Mouse (Mus musculus) cerebellum, postnatal 25 days (tissue): ENCODE measurements around the gene Micall2.
A peak's percentile ranks its signal among the peaks of the same experiment; 100 is the strongest.
"Not testable (repeated sequence)": the region's sequence is repeated elsewhere in the genome, so short reads cannot be mapped to it uniquely, and the experiment has no call there.

Experiments used
- DNase-seq, 2 experiments: peaks; one replicate each; pipeline ENCODE4 v3.0.0; 2021; ENCODE audit warnings: mixed read lengths in 2 of 2

Micall2 gene

DNA sequence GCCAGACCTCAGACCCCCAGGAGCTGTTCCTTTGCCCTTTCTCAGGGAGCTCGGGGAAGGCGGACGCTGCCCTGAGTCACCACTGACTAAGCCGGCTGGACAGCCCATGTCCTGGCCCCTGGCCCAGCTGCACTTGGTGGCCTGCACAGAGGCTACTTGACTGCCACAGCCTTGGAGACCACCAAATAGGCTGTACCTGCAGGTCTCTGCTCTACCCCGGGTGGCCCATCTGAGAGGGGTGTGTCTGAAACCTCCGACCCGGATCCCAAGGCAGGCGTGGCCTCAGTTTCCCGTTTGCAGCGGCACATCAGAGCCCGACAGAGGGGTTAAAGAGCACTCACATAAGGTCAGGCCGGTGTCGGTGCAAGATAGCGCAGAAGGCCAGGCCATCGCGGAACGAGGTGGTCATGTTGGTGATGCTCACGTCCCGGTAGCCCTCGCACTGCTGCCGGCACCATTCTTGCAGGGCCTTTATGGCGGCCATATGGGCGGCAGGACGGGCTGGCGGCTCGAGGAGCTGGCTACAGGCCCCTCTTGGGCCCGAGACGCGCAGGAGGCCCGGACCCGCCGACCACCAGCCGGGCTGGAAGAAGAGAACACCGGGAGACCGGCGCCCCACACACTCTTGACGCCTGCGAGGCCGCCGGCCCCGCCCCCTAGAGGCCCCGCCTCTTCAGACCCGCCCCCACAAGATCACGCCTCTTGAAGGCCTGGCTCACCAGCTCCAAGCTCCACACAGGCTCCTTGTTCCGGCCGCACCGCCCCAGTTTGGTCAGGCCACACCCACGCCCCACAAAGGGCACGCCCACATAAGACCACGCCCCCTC is at the start of gene Micall2:
TSS of gene Micall2 (minus strand) at position 660 of the 827 bp plus-strand sequence.
- peak; percentile 70 to 86 for DNase-seq

DNA sequence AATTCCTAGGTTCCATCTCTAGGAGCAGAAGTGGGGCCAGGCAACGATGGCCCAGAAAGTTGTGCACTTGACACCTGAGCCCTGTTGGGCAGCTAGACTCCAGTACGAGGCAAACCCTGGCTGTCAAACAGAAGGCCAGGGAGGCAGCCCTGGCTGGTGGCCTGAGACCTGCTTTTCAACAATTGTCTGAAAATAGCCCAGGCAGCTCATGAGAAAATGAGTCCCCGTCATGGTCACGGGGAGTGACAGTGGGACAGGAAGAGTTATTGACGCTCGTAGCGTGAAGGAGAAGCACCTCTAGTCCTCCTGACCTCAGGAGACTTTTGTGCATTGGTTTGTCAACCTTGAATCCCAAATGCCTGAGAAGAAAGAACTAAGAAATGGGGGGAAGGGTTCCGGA is 45.3 kb upstream of the Micall2 start:
- DNase-seq: no peak

DNA sequence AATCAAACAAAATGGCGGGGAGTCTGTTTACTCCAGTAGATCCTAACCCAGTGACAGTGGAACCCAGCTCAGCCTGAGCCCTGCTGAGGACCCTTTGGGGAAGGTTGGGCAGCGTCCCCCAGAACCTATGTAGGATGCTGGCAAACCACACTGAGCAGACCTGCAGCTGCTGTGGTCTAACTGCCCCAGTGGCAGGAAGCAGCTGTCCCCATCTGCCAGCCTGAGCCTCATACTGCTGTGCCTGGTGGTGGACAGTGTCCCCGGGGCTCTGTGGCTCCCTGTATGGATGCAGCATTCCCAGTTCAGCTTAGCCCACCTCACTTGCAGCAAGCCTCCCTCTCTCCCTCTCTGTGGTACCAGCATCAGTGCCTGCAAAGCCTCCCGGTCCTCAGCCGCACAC is 40.8 kb upstream of the Micall2 start:
- DNase-seq: no peak

DNA sequence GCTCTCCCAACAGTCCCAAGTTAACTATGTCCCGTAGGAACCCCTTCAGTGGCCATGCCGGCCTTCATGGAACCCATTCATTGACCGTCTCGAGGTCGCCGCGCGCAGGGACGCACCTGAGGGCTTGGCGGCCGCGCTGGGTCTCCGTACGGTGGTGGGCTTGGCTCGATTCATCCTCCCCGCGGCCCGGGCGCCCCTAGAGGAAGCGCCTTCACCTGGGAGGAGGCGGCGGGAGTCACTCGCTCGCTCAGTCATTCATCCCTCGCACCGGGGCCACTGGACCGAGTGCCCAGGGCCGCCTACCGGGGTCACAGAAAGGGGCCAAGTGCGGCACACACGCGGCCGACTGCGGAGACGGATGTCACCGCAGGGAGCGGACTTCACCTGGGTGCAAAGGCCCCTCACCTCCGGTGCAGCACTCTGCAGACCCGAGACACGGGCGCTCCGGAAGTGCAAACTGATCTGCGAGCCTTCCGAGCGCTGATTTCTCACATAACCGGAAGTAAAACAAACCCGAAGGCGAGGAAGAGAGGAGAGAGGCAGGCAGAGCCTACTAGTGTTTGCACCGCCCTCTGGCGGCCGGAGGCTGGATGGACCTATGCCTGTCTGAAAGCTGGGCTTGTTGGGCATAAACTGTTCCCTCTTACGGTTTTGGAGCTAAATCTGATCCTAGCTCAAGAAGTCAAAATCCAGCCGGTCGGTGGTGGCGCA is 39.2 kb upstream of the Micall2 start, which contains the start of gene Ints1:
TSS of gene Ints1 (minus strand) at position 459 of the 711 bp plus-strand sequence.
- peak; percentile 96 to 99 for DNase-seq

DNA sequence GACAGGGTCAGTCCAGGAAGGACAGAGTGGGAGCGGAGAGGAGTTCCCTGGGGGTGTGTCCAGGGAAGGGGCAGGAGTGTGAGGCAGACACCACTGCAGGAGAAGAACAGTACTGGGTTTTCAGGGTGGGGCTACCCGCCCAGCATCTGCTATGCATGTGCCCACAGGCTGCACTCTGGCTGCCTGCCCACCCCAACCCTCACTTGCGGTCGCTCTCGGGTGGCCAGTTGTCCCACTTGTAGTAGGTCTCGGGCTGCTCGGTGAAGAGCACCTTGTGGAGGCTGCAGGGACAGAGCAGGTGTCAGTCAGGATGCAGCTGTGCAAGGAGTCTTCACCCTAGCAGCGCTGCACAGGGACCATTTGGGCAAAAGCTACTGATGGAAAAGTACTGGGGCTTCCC is 32.1 kb upstream of the Micall2 start:
- DNase-seq: peak in 1 of 2 experiments; percentile 6

DNA sequence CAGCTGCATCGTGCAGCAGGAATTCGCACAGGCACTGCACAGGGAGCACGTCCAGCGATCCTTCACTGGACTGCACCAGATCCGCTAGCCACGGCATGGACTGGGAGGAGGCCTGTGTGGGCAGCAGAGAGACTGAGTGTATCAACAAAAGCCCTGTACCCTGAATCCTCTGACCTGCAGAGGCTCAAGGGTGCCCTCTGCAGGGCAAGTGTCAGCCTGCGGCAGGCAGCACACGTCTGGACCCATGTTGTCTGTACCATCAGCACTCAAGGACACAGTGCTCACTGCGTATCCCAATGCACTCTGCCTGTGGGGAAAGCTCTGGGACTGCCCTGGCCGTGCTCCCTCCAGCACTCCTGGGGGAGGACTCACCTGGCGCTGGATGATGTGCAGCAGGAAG is 28.2 kb upstream of the Micall2 start:
- peak in 1 of 2 experiments; percentile 58 for DNase-seq

DNA sequence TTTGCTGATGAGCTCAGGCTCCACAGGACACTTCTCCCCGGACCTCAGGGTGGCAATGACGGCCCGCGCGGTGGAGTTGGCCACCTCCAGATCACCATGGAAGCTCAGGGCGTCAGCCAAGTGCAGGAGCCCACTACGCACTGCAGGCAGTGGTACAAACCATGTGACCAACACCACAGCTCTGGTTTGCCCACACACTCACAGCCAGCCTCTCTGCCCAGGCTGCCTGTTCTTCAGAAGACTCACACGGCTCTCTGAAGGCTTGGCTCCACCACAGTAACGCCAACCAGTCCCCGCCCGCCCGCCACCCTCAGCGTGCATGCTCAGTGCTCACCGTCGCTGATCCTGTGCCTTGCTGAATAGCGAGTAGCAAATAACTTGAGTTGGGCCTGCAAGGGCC is 22.0 kb upstream of the Micall2 start:
- no peak for DNase-seq

DNA sequence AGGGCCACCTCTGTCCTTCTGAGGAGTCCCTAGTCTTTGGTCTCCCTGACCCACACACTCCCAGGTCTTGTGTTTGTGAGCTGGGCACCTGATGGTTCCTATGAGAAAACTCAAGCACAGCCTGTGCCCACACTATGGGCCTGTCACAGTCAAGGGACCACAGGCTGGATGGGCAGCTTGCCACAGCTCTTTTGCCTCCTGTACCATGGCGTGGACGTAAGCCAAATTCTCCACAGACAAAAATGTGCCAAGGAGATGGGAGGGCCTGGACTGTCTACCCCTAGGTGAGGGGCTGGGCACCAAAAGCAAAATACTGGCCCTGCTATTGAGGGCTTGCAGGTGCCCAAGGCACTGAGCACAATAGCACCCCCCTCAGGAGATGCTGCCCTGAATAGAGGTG is 20.4 kb upstream of the Micall2 start:
- peak in 1 of 2 experiments; percentile 58 for DNase-seq

DNA sequence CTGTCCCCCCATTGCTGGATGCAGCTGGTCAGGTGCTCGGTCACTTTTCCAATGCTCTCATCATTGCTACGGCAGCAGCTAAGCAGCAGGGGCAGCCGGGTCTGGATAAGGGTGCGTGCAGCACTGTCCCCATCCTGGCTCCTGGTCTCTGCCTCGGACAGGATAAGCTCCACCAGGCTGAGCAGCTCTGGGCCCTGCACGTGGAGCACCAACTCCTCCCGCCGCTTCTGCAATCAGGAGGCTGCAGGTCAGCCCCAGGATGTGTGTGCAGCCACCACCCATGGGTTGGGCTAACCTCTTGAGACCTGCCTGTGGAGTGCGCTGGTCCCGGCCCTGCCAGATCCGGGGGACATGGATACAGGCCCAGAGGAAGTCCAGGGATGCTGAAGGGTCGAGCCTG is 20.0 kb upstream of the Micall2 start:
- no peak for DNase-seq

DNA sequence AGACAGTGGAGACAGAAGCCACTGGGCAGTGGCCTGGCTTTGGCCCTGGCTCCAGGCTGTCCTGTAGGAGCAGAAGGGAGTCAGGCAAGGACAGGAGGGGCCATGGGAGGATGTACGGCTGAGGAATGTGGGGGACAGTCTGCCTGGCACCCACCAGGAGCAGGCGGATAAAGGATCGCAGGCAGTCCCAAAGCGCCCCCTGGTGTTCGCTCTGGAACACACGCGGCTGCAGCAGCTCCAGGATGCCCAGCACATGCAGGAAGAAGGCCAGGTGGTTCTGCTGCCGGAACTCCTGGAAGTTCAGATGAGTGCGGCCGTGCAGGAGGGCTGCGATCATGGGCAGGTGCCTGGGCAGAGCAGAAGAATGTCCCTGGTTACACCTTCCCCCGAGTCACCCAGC is 18.6 kb upstream of the Micall2 start:
- DNase-seq: peak; percentile 74 to 82

DNA sequence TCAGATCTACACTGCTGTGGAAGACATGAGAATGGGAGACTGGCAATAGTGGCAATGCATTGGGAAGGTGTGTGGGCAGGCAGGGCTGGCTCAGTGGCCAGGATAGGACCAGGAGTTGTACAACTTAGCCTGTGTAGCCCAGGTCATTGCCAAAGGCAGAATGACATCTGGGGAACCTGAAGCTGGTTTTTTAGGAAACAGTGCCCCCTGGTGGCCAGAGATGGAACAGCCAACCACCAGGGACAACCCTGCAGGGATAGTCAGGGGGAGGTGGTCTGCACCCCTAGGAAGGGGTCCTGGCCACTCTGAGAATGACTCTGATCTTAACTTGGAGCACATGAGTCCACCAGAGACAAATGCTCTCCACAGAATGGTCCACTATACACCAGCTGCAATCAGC is 14.4 kb upstream of the Micall2 start:
- peak; percentile 76 to 81 for DNase-seq

DNA sequence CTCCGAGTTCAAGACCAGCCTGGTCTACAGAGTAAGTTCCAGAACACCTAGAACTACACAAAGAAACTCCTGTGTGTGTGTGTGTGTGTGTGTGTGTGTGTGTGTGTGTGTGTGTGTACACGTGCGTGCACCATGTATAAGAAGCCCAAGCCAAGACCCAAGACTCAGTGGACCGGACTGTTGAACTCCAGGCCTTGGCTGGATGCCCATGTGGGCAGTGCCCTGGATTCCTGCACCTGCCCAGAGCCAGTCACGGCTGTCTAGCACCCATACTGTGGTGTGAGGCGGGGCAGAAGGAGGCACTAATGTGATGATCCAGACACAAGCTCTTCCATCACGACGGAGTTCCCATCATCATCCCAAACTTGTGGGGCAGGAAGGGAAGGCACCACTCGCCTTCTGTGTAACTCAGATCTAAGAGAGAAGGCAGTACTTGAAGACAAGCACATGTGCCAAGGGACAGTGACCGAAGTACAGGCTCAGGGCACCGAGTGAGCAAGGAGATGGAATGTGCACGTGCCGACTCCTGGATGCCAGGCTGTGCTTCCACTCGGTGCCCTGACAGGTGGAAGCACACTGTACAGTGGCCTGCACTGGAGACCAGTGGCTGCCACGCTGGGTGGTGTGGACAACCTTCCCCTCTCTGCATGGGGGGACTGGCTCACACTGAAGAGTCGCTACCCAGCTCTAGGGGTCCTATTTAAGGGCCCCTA is 13.4 kb upstream of the Micall2 start:
- DNase-seq: peak in 1 of 2 experiments; percentile 63

DNA sequence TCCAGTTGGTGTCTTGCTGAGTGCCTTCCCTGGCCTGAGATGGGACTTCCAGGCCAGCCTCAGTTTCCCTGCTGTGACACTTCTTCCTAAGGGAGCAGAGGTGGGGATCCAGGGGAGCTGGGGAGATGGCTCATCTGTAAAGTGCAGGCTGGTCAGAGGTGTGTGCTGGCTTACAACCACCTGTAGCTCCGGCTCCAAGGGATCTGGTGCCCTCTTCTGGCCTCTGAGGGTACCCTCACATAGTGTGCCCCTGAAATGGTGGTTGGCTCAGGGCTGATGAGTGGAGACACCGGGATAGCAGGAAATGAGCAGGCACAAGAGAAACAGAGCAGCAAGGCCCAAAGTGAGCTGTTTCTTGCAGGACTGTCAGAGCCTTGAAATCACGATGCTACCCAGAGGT is 9.6 kb upstream of the Micall2 start:
- DNase-seq: peak; percentile 52 to 72

DNA sequence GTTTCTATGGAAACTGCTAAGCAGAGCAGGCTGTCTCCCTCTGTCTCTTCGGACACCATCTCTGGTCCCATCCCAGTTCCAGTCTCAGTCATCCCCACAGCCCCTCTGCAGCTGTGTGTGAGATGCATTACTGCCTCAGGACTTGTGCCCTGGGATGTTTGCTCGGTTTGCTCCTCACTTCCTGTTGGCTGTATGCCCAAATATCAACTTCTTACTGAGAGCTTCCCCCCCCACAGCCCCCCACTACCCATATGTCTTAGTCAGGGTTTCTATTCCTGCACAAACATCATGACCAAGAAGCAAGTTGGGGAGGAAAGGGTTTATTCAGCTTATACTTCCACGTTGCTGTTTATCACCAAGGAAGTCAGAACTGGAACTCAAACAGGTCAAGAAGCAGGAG is 6.5 kb upstream of the Micall2 start:
- not testable (repeated sequence) for DNase-seq

DNA sequence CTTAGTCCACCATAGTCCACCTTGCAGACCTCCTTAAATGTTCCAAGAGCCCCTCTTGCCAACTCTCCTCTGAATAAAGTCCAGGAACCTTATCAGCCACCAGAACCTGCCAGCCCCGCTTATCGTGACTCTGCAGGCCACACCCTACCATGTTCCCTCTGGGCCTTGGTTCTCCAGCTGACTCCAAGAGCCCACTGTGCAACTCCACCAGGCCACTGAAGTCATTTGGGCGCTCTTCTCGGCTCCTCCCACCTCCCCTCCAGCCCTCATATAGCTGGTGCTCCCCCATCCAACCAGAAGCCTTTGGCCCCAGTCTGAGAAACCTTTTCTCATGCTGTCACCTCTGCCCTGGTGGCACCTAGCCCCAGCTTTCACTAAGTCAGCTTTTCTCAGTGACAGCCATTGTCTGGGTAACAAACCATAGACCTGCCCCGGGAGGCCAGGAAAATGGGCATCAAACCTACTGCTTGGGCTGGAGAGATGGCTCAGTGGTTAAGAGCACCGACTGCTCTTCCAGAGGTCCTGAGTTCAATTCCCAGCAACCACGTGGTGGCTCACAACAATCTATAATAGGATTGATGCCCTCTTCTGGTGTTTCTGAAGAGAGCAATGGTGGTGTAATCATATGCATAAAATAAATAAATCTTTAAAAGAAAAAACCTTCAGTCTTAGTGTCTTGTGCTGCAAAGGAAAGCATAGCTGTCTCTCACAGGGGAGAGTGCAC is 2.6 kb upstream of the Micall2 start:
- DNase-seq: no peak

DNA sequence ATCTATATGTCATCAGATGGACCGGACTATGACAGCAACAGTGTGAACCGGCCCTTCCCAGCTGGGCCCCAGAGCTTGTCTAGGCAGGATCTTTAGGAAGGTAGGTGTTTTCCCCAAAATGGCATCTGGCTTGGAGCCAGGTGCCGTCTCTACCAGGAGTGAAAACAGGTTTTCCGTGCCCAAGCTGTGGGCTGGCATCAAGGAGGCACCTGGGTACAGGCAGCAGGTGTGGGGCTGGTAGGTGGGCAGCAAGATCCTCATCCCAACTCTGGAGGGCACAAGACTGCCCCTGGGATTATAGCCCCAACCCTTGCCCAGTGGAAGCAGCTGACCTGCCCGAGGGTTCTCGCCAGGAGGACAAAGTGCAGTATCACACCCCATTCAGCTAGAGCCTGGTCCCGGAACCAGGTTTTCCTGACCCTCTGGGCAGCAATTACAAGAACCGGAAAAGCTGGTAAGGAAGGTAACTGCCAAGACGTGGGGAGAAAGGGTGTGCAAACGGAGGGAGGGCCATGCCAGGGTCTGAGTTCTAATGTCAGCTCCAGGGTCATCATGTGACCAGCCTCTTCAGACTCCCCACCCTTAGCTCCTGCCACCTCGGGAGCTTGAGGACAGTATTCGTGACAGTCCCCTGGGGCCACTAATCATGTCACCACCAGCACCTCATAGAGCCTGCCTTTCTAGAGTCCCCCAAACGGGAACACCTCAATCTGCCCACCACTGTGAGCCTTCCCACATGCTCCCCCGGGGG is 1.9 kb upstream of the Micall2 start:
- DNase-seq: no peak

DNA sequence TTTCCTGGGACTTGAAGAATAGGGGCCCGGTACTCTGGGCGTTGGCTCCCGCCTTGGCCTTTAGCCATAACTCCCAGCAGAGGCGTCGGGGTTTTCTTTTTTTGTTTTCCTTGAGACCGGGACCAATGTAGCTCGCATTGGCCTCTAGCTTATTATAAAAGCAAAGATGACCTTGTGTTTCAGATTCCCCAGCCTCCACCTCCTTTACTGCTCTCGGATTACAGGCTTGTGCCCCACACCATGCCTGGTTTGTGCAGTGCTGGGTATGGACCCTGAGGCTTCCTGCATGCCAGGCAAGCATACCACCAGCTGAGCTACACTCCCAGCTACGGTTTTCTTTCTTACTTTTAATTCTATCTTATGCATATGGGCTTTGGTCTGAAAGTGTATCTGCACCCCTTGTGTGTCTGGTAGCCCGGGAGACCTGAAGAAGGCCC is 386 bp upstream of the Micall2 start:
- DNase-seq: no peak

DNA sequence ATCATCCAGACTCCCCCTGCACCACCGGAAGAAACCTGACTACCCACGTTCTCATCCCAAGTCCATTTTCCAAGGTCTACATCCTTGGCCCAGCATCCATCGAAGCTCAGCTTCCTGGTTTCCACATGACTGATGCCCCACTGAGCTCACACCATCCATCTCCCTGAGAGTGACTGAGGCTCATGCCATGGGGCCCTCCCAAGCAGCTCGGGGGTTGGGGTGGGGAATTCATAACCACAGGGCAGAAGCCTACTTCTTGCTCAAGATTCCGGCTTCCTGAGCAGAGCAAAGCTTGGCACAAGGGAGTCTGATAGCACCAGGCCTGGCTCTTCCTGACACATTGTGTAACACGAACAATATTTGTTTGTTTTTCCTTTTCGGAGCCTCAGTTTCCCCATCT is 1.4 kb downstream of the Micall2 start:
- DNase-seq: no peak

DNA sequence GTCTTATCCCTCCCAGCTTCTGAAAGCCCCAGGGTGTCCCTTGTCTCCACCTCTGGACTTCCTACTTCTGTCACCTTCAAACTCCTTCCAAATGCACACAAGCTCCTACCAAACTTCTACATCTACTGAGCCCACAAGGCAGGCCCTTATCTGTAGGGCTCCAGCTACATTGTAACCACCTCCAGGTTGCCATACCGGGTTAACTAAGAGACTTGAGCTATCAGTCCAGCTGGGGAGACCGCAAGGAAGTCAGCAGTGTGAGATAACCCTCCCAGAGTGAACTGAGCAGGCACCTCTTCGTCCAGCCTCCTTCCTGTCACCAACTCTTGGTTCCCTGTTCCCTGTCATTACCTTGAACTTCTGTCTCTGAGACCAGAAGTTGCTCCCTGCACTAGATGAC is 2.1 kb downstream of the Micall2 start:
- DNase-seq: no peak

DNA sequence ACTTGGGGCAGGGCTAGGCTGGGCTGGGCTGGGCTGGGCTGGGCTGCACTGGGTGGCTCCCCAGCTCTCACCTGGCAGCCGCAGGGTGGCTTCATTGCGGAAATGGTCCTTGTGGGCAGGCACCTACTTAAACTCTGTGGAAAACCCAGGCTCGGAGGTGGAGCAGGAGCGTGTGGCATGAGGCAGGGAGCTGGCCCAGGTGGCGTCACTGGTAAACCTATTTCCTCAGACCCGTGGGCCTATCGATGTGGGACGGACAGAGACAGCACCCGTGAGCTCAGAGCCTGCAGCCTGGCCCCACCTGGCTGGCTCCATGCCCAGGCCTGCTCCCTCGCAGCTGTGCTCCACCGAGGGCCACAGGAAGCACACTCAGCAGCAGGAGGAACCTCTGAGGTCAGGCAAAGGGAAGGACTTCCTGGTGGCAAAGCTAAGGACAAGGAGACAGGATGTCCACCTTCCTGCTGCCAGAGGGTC is 3.5 kb downstream of the Micall2 start:
- DNase-seq: no peak

DNA sequence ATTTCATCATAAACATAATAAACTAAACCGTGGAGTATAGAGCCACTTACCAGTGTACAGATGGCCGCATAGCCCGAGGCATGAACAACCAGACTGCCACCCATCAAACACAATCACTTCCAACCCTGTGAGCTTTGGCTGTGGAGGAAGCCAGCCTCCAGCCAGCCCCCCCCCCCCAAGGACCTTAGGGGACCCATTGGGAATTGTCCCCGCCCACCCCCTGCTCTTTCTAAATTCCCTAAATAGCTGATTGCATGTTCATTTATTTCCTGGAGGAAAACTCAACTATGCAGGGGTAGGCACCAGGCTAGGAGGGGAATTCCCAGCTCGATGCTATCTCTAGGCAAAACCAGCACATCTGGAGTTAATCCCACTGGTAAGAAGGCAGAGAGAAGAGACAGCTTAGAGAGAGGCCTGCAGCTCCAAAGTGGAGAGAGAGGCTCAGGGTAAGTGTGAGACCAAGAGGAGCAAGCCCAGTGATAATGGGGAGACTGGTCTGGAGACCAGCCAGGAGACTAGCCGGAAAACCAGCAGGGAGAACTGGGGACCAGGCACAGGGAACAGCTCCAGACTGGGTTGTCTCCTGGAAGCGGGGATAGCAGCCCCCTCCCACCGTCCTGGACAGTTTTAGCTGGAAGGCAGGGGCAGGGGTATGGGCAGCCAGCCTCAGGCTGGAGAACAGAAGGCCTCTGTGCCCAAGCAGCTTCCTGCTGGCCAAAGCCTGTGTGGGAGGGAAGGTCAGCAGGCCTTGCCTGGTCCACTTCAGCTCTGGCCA is 5.2 kb downstream of the Micall2 start:
- DNase-seq: peak; percentile 41 to 51
